1 mouse cellular context compared by ENCODE assay signal in genomic region chr14:54227911-54228451, GRCm38 (mm10).
TF ChIP-seq lines count a peak whose summit lies in the region.

No protein-coding gene starts in this region.

TF ChIP-seq in CH12.LX, 34 proteins besides CTCF, POLR2A, EP300 and RAD21 (continued from another document):
- TF ChIP-seq CHD1 (IDR thresholded peaks at IDR 0.05; ENCODE audit: low read depth, low read length) (no peak), E2F4 (IDR thresholded peaks at IDR 0.05; ENCODE audit: insufficient replicate concordance, low read depth, low read length) (no peak), ELF1 (IDR thresholded peaks at IDR 0.05; ENCODE audit: low read depth, low read length) (no peak), ZC3H11A (IDR thresholded peaks at IDR 0.05; ENCODE audit: low read depth, low read length) (peak; percentile 74), POLR2AphosphoS2 (IDR thresholded peaks at IDR 0.05; ENCODE audit: low read depth, low read length) (no peak), ZNF384 (IDR thresholded peaks at IDR 0.05; ENCODE audit: low read depth, low read length) (peak; percentile 20; the same call in 1 of the 2 replicates), HCFC1 (IDR thresholded peaks at IDR 0.05; ENCODE audit: low read depth, low read length) (no peak), MAZ (IDR thresholded peaks at IDR 0.05; ENCODE audit: low read depth, low read length) (no peak)
